Mouse (Mus musculus) ES-CJ7 (cell line): ENCODE measurements around the gene Timm8a1.
A peak's percentile ranks its signal among the peaks of the same experiment; 100 is the strongest.

Experiments used
- DNase-seq: peaks from one replicate; pipeline ENCODE4 v3.0.0; 2011; ENCODE audit warnings: low read depth, low spot score

The Timm8a1 gene

DNA sequence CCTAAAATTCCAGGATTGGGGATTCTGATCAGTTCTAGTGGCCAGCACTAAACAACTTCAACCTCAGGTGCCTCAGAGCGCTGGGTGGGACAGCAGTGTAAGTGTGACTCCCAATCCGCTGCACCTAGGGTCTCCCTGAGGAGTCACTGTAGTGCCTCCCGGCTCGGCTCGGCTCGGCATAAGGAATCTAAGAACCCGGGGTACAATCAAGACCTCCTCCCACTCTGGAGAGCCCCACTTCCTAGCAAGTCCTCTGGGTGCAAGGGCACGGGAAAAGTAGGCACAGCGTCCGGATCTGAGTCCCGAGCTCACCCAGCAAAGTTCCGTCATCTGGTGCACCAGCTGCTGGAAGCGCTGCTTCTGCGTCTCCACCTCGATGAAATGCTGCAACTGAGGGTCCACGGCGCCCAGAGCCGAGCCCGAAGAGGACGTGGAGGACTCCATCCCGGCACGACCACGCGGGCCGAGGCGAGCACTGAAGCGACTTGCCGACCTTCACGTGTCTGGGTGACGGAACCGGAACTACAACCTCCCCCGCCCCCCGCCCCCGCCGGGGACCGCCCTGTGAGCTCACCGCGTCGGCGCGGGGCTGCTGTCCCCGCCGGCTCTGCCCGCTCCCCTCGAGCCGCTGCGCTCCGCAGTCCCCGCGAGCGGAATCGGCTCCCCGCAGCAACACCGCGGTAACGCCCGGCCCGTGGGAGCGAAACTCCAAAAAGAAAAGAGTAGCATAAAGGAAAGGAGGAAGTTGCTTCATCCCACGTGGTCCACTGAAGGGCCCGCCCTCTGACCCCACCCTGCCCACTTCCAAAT lies at the start of gene Timm8a1:
Gene Timm8a1 (minus strand): TSS at position 721 of the 810 bp plus-strand sequence.
- DNase-seq: peak; percentile 61

DNA sequence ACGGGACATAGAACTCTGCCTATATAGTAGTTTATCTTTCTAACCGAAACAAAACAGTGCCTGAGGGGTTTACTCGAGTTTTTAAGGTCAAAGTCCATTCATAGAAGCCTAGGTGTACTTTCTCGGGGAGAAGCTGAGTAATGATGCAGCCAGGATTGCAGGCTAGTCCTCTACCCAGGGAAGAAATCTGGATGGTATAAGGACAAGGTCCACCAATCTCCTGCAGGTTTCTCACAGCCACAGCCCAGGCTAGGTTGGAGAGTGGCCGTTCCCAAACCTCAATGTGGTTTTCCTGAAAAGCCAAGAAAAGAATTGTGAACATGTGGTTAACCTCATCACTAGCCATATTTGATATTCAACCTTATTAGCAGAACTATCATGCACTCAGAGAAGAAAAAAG lies 48.2 kb upstream of the Timm8a1 start:
- no peak for DNase-seq

DNA sequence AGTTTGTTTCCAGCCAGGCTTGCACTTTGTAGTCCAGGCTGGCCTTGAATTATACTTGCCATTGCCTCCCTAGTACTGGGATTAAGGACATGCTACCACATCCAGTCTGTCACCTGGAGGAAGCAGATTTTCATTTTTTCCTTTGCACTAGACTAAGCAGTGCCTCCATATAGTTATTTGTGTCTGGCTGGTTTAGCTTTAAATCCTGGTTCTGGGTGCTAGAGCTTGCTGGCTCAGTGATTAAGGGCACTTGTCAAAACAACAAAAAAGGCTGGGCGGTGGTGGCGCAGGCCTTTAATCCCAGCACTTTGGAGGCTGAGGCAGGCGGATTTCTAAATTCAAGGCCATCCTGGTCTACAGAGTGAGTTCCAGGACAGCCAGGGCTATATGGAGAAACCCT lies 47.3 kb upstream of the Timm8a1 start:
- no peak for DNase-seq

DNA sequence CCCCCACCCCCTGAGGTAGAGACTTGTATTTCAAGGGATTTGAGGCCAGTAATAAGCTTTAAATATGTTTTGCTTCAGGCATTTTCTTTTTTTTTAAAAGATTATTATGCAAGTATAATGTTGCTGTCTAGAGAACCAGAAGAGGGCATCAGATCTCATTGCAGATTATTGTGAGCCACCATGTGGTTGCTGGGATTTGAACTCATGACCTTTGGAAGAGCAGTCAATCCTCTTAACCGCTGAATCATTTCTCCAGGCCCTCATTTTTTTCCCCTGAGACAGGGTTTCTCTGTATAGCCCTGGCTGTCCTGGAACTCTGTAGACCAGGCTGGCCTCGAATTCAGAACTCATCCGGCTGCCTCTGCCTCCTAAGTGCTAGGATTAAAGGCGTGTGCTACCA lies 46.6 kb upstream of the Timm8a1 start:
- no peak for DNase-seq

DNA sequence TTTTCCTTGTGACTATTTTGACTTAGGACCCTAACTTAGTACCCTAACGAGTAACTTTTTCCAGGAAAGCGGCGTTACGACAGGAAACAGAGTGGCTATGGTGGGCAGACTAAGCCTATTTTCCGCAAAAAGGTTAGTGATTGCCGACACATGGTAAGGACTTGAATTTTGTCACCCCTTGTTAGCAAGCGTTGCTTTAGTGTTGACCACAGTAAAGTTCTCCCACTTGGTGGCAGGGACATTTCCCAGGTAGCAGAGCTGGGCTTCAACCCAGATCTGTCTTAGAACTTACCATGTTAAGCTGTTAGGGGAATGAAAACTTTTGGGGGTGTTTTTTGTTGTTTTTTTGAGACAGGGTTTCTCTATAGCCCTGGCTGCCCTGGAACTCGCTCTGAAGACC lies 44.8 kb upstream of the Timm8a1 start:
- no peak for DNase-seq

DNA sequence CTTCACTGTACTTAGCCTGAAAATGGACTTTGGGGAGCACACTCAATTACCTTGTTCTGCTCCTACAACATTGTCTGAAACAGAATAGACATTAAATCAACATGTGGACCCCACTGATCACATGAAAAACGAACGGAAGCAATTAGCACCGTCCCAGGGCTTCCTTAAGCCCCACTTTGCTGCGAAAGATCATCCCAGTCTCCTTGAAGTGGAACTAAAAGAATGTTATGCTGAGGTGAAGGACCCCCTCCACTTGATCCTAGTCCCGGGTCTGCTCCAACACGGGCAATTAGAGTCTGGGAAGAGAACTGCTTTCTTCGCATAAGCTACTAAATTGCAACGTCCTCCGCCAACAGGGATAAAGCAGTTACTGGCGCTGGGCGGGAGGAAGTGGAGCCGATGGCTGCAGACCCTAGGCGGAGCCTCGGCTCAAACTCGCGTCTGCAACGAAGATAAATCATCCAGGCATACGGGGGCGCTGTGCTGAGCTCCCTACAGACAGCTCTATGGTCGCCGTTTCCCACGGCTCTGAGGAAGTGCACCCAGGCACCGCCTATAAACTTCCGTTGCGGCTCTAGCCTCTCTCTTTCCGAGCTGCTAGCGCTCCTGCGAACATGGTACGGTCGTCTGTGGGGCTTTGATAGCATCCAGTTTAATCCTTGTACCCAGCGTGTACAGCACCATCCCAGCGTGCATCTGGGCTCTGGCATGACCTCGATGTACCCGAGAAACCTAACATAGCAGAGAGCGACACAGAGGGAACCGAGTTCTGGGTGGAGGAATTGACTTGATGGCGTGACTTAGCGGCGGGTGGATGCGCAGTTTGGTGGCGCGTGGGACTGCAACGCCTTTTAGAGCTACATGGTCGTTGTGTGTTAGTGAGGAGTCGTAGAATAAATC lies 43.7 kb upstream of the Timm8a1 start, which contains the start of gene Rpl36a:
Gene Rpl36a (plus strand): TSS at position 552 of the 900 bp plus-strand sequence.
- DNase-seq: peak; percentile 94

DNA sequence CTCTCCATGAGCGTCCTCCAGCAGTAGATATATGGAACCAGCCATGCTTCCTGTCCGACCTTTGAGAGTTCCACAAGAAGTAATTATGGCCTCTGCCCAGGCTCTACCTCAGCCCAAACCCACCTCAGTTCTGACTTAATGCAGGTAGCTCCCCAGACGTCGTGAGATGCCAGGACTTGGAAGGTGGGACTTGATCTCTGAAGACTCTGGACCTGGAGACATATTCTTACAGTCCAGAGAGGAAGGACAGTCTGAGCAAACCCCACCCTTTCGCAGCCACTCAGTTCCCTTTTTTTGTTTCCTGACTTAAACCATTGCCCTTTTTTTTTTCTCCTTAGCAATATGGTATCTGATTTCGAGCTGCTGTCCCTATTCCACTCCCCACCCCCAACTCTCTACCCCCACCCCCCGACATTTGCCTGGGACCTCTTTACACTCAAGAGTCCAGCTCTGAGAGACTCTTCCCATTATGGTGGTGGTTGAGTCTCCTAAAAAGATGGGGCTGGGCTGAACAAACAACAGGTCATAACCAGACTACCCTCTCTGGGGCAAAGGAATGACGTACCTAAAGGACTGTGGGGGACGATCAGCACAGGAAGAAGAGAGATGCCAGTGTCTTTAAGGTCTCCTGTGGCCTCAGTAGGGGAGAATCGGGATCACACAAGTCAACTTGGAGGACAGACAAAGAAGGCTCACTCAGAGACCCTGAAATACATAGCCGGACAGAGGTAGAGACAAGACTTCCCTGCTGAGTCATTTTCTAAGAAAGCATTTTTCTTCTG lies 41.4 kb upstream of the Timm8a1 start, which contains the start of gene Btk:
Gene Btk (minus strand): TSS at position 683 of the 782 bp plus-strand sequence.
- no peak for DNase-seq

DNA sequence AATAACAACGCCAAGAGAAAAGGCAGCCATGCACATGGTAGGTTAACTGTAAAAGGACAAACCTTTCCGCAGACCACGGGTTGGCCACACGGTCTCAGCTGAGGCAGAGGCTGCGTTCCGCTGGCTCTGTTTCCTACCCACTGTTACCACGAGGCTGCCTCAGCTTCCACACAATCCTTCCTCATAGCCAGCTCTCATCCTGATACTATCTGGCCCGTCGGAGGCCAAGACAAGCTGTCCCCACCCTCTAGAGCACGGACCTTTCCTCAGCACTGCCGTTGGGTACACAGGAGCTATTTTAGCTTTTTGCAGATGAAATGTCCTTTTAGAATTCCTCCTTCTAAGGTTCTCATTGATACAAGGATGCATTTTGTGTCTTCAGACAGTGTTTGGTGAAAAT lies 40.6 kb upstream of the Timm8a1 start:
- no peak for DNase-seq

DNA sequence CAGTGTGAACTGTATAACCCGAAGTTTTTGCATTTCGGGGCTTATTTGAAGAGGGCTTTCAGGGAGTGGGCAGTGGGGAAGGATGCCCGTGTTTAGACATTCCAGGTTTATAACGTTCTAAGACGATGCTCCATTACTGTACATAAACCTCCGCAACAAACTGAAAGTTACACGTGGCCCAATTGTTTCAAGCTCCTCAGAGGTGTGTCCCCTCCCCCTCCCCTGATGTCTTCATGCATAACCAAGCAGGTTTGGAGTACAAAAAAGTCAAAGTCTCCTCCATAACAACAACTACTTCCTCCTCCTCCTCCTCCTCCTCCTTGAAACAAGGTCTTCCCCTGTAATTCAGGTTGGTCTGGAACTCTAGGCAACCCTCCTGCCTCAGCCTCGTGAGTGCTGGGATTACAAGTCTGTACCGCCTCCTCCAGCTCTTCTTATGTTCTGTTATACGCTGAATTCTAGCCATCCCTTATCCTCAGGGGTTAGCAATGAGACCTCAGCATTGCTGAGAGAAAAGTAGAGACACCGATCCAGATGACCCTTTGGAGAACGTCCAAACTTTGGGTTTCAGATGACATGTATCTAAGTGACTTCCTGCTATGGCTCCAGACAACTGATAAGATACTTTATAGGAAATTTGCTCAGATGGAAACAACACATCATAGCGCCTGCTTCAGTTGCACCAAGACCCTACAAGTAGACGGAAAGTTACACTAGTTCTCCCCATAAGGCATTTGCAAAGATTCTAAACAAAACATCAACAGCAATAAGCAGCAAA lies 39.1 kb upstream of the Timm8a1 start:
- DNase-seq: no peak

DNA sequence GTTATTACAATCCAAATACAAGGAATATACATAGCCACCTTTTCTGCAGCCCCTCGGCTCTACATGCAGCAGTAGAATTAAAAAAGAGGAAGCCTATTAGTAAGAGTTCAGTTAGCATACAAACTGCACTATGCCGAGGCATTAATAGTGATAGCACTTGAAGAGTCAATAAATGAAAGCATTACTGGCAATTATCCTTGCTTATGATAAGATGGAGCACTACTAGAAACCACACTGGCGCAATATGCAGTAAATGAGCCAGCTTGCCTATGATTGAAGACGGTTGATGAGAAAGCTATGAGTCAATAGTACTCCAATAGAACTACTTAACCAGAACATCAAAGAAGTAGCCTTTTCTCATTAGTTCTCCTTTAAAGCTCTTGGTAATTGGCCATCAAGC lies 36.2 kb upstream of the Timm8a1 start:
- DNase-seq: no peak

DNA sequence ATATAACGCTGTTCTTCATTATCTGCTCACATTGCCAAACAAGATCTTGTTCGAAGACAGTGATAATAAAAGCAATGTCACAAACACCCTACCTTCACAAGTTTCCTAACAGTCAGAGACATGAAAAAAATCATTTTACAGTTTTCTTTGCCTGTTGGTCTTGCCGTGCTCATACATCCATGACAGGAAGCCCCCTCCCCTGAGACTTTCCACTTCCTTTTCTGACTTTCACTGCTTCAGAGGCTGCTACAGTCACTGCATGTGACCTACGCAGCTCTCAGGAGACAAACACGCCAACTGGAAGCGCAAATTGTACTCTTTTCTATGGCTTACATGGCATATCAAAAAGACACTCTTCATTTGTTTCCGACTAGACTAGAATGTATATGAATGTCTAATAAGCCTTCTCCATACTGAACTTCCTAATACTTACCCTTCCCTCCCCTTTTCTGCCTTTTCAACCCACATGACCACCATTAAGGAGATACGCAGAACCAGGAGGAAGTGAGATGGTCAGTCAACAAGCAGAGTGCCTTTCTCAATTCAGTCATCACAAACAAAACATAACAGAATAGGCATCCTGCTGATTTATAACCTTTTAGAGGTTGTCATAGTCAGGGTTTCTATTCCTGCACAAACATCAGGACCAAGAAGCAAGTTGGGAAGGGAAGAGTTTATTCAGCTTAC lies 25.0 kb upstream of the Timm8a1 start:
- DNase-seq: no peak

DNA sequence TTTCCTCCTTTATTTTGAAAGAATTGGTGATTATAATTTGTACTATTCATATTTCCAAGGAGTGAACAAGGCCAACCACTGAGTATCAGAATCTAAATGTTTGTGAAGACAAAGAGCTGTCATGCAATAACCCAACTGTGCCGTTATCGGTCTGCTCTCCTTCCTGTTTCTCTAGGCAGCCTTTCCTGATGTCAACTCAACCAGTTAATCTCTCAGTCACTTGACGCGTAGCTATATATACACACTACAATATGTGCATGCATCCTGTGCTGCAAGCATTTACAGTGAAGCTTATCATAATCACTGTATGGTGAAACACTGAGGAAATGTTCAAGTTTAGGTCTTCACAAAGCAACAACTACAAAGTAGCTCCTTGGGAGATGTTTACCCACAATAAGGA lies 22.7 kb upstream of the Timm8a1 start:
- no peak for DNase-seq

DNA sequence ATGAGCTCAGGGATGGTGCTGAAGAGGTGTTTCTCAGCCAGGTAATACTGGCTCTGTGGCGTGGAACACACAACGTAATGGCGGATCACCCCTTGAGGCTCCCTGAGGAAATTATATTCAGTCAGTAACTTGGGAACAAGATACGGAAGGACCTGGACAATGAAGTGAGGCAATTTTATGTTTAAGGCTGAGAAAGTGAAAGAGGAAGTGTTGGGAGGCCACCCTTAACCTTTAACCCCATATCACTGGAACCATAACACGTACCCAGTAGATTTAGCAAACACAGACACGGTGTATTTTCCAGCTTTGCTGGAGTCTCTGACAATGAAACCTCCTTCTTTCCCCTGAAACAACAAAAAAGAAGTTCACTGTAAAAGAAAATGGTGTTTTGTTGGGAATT lies 12.8 kb upstream of the Timm8a1 start:
- no peak for DNase-seq

DNA sequence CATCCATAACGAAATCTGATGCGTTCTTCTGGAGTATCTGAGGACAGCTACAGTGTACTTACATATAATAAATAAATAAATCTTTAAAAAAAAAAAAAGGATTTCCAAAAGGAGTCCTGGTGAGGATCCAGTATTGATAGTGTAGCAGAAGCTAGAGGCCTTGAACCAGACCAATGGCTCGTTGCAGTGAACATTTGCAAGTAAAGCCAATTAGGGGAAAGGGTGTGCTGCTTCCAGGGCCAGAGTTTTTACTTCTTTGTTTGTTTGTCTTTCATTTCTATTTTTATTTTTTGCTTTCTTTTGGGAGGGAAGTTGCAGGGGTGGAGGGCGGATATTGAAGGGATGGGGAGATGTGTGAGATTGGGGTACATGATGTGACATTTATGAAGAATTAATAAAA lies 11.7 kb upstream of the Timm8a1 start:
- DNase-seq: no peak

DNA sequence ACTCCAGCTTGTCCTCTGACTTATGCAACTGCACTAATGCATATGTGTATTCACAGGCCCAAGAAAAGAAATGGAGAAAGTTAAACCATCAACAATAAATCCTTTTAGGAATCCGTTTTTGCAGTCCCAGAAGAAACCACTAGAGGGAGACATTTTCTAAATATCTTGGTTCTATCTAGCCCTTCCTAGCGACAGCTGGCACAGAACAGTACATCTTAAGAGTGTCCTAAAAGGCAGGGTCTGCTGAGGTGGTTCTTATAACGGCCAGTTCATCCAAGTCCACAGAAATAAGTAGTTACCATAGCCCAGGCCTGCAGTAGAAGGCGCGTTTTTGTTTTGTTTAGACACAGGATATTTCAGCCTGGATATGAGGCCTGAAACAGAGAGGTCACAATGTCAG lies 9.2 kb upstream of the Timm8a1 start:
- DNase-seq: peak; percentile 38

DNA sequence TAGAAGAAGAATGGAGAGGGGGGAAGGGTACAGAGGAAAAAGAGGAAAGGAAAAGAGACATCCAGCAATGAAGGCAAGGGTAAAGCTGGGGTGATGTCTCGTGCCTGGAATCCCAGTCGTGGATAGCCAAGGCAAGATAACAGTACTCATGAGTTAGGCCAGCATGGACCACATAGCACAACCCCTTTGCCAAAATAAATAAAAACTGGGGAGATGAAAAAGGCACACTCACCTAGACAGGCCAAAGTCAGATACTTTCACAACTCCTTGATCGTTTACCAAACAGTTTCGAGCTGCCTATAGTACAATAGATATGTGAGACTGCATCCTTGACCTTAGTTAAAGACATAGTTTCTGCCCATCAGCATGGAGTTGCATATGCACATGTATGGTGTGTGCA lies 5.7 kb upstream of the Timm8a1 start:
- DNase-seq: no peak

DNA sequence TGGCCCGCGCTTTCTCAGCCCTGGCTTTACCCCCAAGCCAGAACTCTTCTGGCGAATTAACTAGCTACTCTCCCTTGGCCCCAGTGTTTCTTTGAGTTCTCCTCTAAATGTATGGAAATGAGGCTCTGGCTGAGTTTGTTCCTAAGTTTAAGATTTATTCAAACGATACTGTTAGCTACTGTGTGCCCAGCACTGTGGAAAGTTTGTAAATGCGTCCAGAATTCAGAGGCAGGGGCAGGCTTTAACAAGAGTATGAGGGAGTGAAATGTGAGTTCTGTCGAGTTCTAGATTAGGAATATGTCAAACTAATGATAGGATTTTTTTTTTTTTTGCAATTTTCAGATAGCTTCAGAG lies 267 bp upstream of the Timm8a1 start:
- DNase-seq: no peak

DNA sequence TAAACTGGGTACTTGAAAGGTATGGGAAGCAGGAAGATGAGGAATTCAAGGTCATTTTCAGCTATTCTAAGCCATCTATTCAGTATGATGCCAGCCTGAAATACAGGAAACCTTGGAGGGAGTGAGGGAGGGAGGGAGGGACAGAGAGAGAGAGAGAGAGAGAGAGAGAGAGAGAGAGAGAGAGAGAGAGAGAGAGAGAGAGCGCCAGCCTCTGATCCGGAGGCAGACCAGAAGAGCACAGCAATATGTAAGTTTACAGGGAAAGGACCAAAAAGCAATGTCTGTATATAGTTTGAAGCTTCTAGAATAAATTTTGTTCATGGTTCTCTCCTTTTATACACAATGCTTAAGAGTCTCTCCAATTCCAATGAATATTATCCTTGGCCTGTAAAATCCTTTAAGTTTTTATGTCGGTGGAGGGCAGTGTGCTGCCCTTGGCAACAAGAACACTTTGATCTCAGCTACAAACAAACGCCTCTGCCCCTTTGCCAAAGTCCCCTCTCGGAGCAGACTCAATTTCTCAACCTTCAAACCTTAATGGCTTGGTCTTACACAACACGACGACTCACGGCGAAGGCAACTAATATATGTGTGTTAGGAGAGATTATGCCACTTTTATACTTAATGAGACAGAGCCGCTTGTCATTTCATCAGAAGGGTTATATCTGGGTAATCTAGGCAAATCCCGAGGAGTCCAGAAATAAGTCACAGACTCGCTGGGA lies 1.1 kb downstream of the Timm8a1 start:
- DNase-seq: peak; percentile 6

DNA sequence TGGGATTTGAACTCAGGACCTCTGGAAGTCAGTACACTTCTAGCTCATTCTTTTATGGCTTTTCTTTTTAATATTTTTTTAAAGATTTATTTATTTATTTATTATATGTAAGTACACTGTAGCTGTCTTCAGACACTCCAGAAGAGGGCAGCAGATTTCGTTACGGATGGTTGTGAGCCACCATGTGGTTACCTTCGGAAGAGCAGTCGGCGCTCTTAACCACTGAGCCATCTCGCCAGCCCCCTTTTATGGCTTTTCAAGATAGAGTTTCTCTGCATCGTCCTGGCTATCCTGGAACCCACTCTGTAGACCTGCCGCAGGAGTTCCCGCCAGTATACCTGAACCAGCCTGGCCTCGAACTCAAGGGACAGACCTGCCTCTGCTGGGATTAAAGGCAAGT lies 1.9 kb downstream of the Timm8a1 start:
- DNase-seq: peak; percentile 50

DNA sequence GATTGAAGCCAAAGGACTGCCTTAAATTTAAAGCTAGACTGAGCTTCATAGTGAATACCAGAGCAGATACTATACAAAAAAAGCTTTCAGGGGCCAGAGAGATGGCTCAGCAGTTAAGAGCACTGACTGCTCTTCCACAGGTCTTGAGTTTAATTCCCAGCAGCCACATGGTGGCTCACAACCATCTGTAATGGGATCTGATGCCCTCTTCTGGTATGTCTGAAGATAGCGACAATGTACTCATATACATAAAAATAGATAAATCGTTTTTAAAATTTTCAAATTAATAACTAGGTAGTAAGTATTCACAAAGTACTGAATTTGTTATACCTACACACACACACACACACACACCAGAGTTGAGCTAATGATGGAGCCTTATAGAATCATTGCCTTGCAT lies 8.3 kb downstream of the Timm8a1 start:
- DNase-seq: no peak
